Mouse (Mus musculus) embryo, embryonic 11 days (tissue): ENCODE measurements around the gene Upk3b.
A peak's percentile ranks its signal among the peaks of the same experiment; 100 is the strongest.
"Not testable (repeated sequence)": the region's sequence is repeated elsewhere in the genome, so short reads cannot be mapped to it uniquely, and the experiment has no call there.

ENCODE experiments used
- DNase-seq: peaks from one replicate; pipeline ENCODE4 v3.0.0-alpha.2; 2015

The Upk3b gene

DNA sequence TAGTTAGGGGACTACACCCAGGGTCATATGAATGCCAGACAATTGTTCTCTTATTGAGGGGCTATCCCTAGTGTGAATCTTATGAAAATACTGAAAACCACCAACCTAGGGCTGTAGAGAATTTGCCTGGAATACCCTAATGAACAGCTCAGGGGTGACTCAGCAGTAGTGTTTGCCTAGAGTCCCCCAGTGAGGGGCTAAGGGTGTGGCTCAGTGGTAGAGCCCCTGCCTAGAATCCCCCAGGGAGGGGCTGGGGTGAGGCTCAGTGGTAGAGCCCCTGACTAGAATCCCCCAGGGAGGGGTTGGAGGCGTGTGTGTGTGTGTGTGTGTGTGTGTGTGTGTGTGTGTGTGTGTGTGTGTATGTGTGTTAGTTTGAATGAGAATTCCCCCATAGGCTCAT lies 1.6 kb upstream of the Upk3b start:
- DNase-seq, result no peak

DNA sequence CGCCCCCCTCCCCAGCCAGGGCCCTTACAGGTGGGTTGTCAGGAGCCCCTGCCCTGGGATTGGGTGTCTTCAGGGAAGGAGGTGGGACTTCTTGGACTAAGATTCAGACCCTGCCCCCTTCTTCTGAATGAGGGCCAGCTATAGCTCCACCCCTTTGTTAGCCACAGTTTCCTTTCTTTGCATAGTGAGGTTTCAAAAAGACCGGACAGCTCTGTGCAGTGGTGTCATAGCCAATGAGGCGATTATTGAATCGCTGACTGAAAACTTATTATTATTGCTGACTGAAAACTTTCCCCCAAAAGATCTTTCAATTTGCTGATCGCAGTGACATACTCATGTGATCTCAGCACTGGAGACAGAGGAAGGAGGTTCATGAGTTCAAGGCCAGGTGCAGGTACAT lies 1.9 kb downstream of the Upk3b start:
- peak; percentile 42 for DNase-seq

DNA sequence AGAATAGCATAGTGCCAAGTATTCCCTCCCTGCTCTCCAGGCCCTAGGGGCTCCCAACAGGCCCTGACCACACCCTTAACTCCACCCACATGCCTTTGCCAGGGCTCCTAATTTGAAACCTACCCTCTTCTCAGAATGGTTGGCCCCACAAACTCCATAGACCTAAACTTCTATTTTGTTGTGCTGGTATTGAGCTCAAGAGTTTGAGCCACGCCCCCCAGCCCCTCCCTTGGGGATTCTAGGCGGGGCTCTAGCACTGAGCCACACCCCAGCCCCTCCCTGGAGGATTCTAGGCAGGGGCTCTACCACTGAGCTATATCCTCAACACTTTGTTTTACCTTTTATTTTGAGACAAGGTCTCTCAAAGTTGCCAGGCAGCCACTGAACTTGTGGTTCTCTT lies 3.0 kb downstream of the Upk3b start:
- DNase-seq, result no peak

DNA sequence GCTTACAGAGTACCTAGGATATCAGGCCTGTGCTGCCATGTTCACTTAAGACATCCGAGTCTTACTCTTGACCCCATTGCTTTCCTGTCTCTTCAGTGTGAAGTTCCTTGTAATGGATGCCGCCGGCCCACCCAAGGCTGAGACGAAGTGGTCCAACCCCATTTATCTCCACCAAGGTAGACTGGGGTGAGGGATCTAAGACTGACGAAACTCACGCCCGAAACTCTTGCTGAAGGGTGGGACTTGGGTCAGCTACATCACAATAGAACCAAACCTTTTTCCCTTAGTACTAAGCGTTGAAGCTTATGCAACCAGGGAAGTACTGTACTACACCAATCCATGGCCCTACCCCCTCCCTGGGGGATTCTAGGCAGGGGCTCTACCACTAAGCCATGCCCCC lies 3.4 kb downstream of the Upk3b start:
- no peak for DNase-seq

DNA sequence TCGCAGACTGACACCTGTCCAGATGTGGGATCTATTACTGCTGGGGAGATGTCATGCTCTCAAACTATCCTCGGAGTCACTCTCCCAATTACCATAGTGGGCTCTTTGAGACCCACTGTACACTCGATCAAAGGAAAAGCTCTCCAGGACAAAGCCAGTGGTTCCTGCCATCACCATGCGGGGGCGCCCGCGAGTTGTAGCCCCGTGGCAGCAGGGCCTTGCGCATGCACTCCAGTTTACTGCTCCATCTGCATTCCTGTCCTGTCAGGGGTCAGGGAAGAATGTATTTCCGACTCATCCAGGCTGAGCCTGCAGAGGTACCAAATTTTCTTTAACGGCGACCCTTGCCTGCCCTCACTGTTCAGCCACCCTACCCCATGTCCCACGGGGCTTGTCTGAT lies 6.6 kb downstream of the Upk3b start:
- no peak for DNase-seq

DNA sequence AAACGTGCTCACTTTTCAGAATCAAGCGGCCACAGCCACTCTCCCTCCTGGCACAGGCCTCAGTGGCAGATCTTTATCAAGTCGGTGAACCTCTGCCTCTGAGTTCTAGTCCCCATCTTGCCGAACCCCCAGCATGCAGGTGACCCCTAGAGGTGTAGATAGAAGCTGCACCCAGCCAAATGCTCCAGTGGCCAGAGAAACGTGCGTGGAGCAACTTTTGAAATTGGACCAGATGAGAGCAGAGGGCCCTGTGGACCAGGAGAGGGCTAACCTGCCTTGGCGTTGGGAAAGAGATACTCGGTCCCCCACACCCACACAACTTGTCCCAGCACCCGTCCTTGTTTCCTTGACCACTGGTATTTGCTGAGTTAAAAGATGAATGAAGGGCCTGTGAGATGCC lies 7.1 kb downstream of the Upk3b start:
- peak; percentile 49 for DNase-seq

DNA sequence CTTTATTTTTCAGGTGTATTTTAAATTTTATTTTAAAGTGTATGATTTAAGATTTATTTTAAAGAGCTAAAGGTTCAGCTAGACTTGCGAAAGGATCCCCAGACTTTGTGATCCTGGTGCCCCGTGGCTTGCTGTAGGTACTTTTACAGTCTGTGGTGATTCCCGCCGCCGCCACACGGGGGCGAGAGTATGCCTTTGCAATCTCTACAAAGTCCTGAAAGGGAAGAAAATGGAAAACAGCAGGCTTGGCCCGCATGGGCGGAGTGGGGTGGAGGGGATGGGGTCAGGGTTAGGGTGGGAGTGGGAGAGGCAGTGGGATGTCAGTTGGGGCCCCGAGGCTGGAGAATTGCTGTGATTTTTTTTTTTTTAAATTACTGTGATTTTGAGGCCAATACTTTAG lies 7.7 kb downstream of the Upk3b start:
- peak; percentile 90 for DNase-seq

DNA sequence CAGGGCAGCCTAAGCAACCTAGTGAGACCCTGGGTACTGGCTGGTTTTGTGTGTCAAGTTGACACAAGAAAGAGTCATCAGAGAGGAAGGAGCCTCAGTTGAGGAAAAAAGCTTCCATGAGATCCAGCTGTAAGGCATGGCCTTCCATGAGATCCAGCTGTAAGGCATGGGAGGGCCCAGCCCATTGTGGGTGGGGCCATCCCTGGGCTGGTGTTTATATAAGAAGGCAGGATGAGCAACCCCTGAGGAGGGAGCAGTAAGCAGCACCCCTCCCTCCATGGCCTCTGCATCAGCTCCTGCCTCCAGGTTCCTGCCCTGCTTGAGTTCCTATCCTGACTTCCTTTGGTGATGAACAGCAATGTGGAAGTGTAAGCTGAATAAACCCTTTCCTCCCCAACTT lies 10.2 kb downstream of the Upk3b start:
- not testable (repeated sequence) for DNase-seq

DNA sequence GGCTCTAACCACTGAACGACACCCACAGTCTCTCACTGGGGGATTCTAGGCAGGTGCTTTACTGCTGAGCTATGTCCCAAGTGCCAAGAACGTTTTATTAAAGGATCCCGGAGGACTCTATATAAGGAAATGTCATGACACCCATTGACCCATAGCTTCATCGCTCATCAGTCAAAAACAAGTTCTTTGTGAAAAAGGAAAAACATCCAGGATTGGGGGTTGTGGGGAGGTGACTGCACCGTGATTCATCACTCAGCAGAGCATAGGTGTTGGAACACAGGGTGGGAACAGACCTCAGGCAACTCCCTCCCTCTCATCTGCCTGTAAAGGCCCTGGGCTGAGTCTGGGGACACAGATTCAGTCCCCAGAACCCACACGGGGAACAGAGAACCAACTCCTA lies 11.6 kb downstream of the Upk3b start:
- DNase-seq, result peak; percentile 20

DNA sequence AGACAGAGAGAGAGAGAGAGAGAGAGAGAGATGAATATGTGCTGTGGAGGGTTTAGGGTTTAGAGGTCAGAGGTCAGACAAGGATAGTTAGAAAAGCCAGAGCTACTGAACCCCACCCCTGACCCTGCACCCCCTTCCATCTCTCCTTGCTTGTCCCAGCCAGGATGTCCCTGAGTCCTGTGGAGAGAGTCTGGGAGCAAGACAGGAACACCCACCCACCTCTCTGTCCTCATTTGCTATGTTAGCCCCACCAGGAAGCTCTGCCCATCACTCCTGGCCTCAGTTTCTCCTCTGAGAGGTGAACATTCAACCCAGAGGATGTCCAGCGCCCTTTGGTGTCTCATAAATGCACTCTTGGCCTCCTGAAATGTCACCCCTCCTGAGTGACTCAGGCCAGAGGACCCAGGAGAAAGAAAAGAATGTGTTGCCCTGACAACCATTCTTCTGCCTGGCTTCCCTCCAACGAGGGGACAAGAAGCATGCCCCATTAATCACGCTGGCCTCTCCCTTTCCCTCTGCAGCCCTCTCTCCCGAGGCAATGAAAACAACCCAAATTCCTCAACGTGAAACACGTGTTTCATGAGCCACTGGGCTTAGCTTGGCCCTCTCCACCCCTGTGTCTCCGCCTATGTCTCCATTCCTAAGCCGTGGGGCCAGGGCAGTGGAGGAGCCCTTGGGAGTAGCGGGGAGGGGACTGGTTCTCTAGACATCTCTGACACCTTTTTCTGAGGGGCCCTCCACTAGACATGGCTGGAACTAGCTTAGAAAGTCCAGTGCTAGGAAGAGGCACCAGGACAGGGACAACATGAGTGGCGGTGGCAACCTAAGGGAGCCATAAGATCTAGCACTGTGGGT lies 13.2 kb downstream of the Upk3b start:
- DNase-seq, result peak; percentile 88

DNA sequence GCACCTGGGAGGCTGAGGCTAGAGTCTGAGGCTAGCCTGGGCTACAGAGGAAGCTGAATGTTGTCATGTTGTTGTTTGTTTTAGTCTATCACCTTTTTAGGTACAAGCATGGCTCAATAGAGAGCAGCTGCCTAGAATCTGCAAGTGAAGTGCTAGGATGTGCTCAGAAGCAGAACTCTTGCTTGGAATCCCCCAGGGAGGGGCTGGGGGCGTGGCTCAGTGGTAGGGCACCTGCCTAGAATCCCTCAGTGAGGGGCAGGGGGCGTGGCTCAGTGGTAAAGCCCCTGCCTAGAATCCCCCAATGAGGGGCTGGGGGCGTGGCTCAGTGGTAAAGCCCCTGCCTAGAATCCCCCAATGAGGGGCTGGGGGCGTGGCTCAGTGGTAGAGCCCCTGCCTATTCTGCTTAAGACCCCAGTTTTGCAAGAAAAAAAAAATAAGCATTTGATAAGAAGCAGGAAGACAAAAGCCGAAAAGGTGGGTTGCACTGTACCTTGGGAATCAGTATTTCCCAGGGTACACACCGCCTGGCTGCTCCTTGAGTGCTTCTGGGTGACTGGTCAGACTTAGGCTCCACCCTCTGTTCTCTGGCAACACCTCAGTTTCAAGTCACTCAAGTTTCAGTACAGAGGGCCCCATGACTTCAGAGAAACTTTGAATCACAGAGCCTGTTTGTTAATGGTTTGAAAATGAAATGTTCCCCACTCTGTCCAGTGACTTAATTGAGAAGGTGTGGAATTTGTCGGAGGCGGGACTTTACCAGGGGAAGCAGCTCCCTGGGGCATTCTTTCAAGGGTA lies 14.8 kb downstream of the Upk3b start:
- DNase-seq, result no peak

DNA sequence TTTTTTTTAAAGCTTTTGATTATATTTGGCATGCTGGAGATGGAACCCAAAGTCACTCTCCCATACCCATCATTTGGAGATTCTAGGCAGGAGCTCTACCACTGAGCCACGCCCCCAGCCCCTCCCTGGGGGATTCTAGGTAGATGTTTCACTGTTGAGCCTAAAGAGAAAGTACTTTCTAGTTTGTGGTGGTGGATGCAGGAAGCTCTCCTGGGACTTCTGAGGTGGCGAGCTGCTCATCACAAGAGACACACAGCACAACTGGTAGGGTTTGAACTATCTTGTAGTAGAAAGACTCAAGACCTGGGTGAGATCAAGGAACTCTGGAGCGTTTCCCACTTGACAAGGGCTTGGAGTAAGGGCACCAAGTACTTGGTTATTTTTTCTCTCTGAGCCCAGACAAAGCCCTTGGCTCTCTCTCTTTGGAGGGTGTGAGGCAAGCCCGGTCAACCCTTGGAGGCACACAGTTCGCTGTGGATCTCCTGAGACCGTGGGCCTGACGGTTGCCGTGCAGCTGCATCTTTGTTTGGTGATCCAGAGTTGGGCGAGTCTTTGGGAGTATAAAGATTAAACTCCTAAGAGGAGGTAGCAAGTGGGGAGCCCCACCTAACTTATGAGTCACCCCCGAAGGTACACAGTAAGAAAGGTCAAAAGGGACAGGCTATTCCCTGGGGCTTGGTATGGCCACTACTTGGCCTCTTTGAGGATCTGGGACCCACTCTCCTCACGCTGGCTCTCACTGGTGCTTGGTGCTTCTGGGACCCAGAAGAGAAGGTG lies 16.2 kb downstream of the Upk3b start, which contains the start of gene Upk3bl:
TSS of gene Upk3bl (plus strand) at position 192 of the 777 bp plus-strand sequence.
- DNase-seq, result no peak

DNA sequence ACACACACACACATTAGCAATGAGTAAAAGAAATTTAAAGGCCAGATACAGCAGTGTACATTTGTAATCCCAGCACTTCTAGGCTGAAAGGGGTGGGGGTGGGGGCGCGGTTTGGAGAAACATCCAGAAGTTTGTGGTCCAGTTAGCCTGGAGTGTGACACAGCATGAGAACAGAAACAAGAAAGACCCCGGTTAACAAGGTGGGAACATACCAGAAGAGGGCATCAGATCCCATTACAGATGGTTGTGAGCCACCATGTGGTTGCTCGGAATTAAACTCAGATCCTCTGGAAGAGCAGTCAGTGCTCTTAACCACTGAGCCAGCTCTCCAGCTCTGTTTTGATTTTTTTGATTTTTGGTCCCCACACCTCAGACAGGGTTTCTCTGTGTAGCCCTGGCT lies 17.8 kb downstream of the Upk3b start:
- no peak for DNase-seq

DNA sequence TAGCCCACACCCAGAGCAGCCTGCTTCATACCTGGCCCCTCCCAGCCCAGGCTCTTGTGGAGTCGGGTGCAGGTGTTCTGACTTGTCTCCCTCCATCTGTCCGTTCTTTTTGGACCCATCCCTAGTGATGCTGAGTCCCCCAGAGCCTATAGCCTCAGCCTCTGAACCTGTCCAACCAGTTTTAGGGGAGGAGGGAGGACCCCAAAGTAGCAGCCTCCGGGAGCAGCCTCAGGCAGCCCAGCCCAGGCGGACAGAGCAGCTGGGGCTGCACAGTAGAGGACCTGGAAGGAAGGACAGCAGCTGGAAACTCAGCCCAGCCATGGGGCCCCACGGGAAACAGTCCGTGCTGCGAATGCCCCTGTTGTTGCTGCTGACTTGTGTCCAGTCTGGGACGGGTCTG lies 18.8 kb downstream of the Upk3b start:
- DNase-seq, result no peak

DNA sequence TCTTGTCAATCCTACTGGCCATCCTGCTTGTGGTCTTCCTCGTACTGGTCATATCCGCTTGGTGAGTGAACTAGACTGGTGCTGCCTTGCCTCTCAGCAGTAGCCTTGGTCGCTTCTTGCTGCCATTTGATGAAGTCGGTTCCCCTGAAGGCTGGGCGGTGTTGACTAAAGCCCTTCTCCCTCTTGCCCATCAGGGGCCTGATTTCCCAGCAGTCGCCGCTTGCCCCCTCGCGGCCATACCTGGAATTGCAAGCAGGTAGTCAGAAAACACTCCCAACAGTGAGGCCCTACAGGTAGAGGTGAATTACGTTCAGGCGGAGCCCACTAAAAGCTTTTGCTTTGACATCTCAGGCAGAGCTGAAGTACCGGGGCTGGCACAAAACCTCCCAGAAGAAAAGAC lies 23.3 kb downstream of the Upk3b start:
- peak; percentile 83 for DNase-seq

DNA sequence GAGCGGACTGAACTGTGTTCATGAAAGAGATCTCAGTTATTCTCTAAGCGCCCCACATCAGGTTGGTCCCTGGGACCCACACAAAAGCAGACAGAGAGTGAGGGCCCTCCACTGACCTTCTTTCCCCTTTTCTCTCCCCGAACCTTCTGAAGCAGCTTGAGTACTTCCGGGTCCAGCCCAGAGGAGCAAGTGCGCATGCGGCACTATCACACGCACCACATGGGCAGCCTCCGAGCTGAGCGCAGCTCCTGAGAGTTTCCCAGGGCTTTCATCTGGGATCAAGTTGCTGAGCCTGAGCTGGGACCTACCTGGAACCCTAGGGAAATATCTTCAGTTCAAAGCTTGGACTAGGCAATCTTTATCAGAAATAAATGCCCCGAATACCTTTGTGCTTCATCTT lies 25.6 kb downstream of the Upk3b start:
- no peak for DNase-seq

DNA sequence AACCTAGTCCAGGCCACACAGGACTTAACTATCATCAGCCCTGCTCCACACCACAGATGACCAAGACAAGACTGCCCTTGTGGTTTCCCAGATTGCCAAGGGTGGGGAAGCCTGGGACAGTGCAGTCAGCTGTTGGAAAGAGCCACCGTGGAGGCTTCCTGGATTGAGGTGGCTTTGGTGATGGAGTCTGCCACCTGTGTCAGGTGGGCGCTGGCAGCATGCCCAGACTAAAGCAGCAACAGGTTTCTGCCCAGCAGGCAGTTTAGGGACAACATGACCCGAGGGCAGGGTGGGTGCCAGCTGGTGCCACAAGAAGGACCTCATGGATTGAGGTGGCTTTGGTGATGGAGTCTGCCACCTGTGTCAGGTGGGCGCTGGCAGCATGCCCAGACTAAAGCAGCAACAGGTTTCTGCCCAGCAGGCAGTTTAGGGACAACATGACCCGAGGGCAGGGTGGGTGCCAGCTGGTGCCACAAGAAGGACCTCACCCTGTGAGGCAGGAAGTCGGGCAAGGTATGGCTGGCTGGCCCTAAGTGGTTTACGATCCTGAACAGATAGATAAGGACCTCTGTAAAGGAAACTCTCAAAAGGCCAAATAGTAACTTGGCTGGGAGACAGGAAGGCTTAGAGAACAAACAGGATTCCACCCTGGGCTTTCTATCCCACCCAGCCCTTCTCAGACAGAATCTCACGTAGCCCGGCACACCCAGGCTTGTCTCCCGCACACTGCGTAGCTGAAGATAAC lies 28.3 kb downstream of the Upk3b start:
- DNase-seq, result not testable (repeated sequence)

DNA sequence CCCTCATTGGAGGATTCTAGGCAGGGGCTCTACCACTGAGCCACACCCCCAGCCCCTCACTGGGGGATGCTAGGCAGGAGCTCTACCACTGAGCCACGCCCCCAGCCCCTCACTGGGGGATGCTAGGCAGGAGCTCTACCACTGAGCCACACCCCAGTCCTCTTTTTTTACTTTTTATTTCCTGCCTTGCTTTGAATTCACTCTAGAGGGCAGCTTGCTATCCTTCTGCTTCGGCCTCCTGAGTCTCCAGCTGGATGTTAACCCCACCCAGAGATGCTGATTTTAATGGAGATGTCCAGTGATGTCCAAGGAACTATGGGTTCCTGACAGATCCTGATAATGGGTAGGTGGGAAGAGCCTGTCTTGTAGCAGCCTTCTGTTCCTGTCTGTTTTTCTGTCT lies 31.1 kb downstream of the Upk3b start:
- DNase-seq, result no peak

DNA sequence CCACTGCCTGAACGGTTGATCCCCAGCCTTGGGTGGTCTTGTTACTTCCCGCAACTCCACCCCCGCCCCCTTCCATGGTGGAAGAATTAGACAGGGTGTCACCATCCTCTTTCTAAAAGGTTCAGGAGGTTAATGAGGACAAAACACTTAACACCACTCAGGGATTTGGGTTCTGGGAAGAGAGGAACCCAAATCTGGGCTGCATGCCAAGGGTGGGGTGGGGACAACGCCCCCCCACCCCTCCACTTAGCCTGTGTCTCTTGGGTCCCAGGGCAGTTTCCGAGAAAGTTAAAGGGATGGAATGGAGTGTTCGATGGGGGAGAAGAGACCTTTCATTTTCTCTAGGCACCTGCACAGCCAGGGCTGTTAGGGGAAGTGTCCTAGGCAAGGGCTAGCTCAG lies 34.8 kb downstream of the Upk3b start:
- no peak for DNase-seq

DNA sequence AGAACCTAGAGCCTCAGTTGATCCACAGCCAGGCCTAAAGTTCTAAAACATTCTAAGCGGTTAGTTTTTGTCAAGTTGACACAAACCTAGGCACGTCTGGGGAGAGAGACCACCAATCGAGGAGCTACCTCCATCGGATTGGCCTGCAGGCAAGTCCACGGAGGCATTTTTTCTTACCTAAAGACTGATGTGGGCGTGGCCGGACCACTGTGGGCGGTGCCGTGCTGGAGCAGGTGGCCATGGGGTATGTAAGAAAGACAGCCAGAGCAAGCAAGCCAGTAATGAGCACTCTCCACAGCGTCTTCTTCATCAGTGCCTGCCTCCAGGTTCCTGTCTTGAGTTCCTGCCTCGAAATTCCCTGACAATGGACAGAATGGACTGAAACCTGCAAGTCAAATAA lies 35.2 kb downstream of the Upk3b start:
- DNase-seq, result no peak

DNA sequence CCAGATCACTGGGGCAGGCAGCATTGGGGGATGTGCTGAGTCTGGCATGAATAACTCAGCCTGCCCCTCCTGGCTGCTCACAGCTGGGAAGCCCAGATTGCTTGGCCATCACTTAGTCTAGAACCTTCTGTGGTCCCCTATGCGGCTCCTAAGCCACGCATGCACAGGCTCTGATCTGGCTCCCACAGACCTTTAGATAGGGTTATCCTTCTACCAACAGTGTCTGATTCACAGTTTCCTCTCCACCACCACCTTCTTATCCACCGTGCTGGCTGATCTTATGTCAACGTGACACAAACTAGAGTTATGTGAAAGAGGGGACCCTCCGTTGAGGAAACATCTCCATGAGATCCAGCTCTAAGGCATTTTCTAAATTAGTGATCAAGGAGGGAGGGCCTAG lies 36.8 kb downstream of the Upk3b start:
- no peak for DNase-seq

DNA sequence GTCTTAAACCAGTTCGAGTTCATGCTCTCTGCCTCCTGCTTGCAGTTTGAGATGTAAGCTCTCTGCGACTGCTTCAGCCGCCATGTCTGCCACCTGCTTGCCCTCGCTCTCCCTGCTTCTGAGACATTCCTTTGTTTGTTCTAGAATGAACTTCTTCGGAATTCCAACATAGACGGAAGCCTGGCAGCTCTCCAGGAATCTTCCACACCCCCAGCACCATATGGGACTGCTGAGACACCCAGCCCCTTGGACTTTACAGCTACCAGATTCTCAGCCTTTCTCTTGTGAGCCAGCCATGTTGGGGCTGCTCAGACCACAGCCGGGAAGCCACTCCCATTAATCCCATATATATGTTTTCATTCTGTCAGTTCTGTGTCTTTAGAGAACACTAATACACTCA lies 38.0 kb downstream of the Upk3b start:
- peak; percentile 7 for DNase-seq
